Comparison of ENCODE assay signal across 8 mouse cellular contexts in genomic region chr17:10319431-10319684, GRCm38 (mm10). TPM values are rescaled to one million over a fixed set of nuclear protein-coding genes. Genes with fewer than 3 reads are reported as not detected.
DNase-seq lines count a peak whose midpoint lies in the region; ATAC-seq and TF ChIP-seq lines count a peak whose summit lies in the region.

No protein-coding gene starts in this region.

- no peak for DNase-seq in heart, adult 2 months
- DNase-seq in heart, adult 9 months (ENCODE audit: low spot score in 2 of 2): no peak
- no peak for DNase-seq in thymus, adult 2 months
- DNase-seq in thymus, postnatal 36 days: no peak
- DNase-seq in ovary, adult 18-20 months (ENCODE audit: low spot score): no peak
- DNase-seq in left cerebral cortex, postnatal 36 days (ENCODE audit: low spot score in 2 of 2): no peak

- H3K4me1 ChIP-seq in heart, adult 2 months (ENCODE audit: control insufficient read depth, insufficient read depth, low read length): peaks cover 8% of the 10 kb centered on the region
- H3K4me1 ChIP-seq in thymus, adult 2 months (replicated peaks; ENCODE audit: control insufficient read depth, insufficient read depth, low read length): no peaks in the 10 kb centered on the region
- H3K4me1 ChIP-seq in limb, embryonic 15.5 days: peaks cover 6% of the 10 kb centered on the region

- 9% methylated on average over 45 of the region's 46 CpGs for WGBS in heart, adult 2 months
- 21% methylated on average over 46 of the region's 46 CpGs for WGBS in thymus, adult 2 months
- whole genome bisulfite sequencing in limb, embryonic 15.5 days: under 1% methylated on average over 32 of the region's 46 CpGs

- peaks cover 9% of the 10 kb centered on the region for H3K36me3 ChIP-seq in heart, adult 2 months (ENCODE audit: control insufficient read depth, insufficient read depth, low read length)
- H3K36me3 ChIP-seq in thymus, adult 2 months (ENCODE audit: control insufficient read depth, insufficient read depth, low read length): no peaks in the 10 kb centered on the region
- H3K36me3 ChIP-seq in limb, embryonic 15.5 days: no peaks in the 10 kb centered on the region

- intact Hi-C loops in heart, adult 2 months (cut with DNase I): loop anchor here (2.0 to 10.0 kb wide), 3 partner anchors 95 to 1155 kb away; no protein-coding TSS in a partner anchor
- intact Hi-C loops in left cerebral cortex, postnatal 36 days (cut with DNase I): loop anchor here (2.0 to 10.0 kb wide), 9 partner anchors 73 to 1653 kb away; partner anchors contain the start of genes Pacrg and Prkn

- no peaks in the 10 kb centered on the region for H3K27me3 ChIP-seq in heart, adult 2 months (ENCODE audit: control insufficient read depth, insufficient read depth, low read length)
- no peaks in the 10 kb centered on the region for H3K27me3 ChIP-seq in thymus, adult 2 months (ENCODE audit: control insufficient read depth, insufficient read depth, low read length)
- no peaks in the 10 kb centered on the region for H3K27me3 ChIP-seq in limb, embryonic 15.5 days

- TF ChIP-seq CTCF in heart, adult 2 months (IDR thresholded peaks at IDR 0.05): no peak
- no peak for TF ChIP-seq CTCF in thymus, adult 2 months (IDR thresholded peaks at IDR 0.05; ENCODE audit: borderline replicate concordance, control insufficient read depth, extremely low read depth, insufficient read depth, low read length, poor library complexity)

- peaks cover 2% of the 10 kb centered on the region for H3K79me2 ChIP-seq in heart, adult 2 months (replicated peaks; ENCODE audit: control insufficient read depth, insufficient read depth, low read length)

- ATAC-seq in limb, embryonic 15.5 days (ENCODE audit: insufficient number of reproducible peaks, low FRiP score, low TSS enrichment, low read depth): no peak
- ATAC-seq in activated CD4-positive, CD25-positive, alpha-beta regulatory T cell, adult 4 months: no peak

- H3K4me2 ChIP-seq in limb, embryonic 15.5 days: peak overlapping the region; percentile 24; the same call in 1 of the 2 replicates

- H3K9ac ChIP-seq in heart, adult 2 months (ENCODE audit: low read depth, low read length): peak overlapping the region; percentile 94
- peak overlapping the region; percentile 91 for H3K9ac ChIP-seq in limb, embryonic 15.5 days

- no peak for TF ChIP-seq EP300 in heart, adult 2 months (IDR thresholded peaks at IDR 0.05; ENCODE audit: insufficient read depth, low read depth, low read length)

- H3K9me3 ChIP-seq in limb, embryonic 15.5 days: no peaks in the 10 kb centered on the region

- H3K4me3 ChIP-seq in heart, adult 2 months: peak overlapping the region; percentile 66
- peak overlapping the region; percentile 46 for H3K4me3 ChIP-seq in thymus, adult 2 months (ENCODE audit: control insufficient read depth, insufficient read depth, low read length)
- peak overlapping the region; percentile 85 for H3K4me3 ChIP-seq in limb, embryonic 15.5 days

- H3K27ac ChIP-seq in heart, adult 2 months: peak overlapping the region; percentile 98
- H3K27ac ChIP-seq in thymus, adult 2 months (ENCODE audit: control insufficient read depth, insufficient read depth, low read length): peak overlapping the region; percentile 76
- H3K27ac ChIP-seq in limb, embryonic 15.5 days: peak overlapping the region; percentile 99

- no peak for TF ChIP-seq POLR2A in heart, adult 2 months (IDR thresholded peaks at IDR 0.05; ENCODE audit: insufficient read depth, low read depth, low read length)
- TF ChIP-seq POLR2A in thymus, adult 2 months (IDR thresholded peaks at IDR 0.05; ENCODE audit: control insufficient read depth, extremely low read depth, insufficient read depth, low read length, poor library complexity): no peak

RNA-seq across cellular contexts. Expression of gene Qk, which starts 0.3 kb away (rescaled TPM):
- total RNA-seq in heart, adult 2 months (2021): 100 to 1,000 TPM; 469 to 514 TPM
- 342 and 549 TPM in 2 replicates for polyA plus RNA-seq in heart, adult 2 months (2012; rRNA removed)
- 182 and 203 TPM in 2 replicates for polyA plus RNA-seq in thymus, adult 2 months (2012; rRNA removed)
- 25.7 and 26.1 TPM in 2 replicates for polyA plus RNA-seq in limb, embryonic 15.5 days (2015; fragmentation: Nextera tagmentation; extraction: Ambion mirVana)
- polyA plus RNA-seq in activated CD4-positive, CD25-positive, alpha-beta regulatory T cell, adult 4 months (2017; shearing (Covaris generic)): 10 to 100 TPM; 10.5 to 13.4 TPM
- 100 to 1,000 TPM; 333 to 359 TPM for total RNA-seq in left cerebral cortex, postnatal 36 days (2021)
